Mouse (Mus musculus) gastrocnemius, adult 8-10 months (tissue): ENCODE data around the gene Nr4a3. TPM values are rescaled to one million over a fixed set of nuclear protein-coding genes. Genes with fewer than 3 reads are reported as not detected.

Experiments
- DNase-seq, 2 experiments: peaks; one replicate each; pipeline ENCODE4 v3.0.0; 2022; ENCODE audit warnings: low spot score in 2 of 2
- total RNA-seq, 4 experiments: library from RNA; stranded (reverse); gene quantifications; 2 replicates each; pipeline ENCODE4 v1.2.4; 2022

Gene Nr4a3
- total RNA-seq, 4 experiments from 2014 or later: 4.8 to 25.3 (median 10.3) TPM

DNA sequence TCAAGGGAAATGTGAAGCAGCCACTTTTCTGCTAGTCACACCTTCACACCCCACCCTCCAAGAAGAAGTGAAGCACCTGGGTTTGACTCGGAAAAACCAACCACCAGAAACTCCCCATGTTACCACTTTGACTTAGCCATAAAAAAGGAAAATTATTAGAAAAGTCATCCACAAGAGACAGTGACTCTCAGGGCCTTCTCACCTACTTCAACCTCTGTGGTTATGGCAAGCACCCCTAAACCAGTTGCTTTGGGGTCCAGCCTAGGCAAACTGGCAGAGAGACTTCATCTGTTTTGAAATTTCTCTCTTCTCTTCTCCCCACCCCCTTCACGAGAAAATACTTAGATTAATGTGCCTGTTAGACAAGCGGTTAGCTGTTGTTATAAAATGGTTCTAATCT lies 5.1 kb downstream of the Nr4a3 start:
- no peak for DNase-seq

DNA sequence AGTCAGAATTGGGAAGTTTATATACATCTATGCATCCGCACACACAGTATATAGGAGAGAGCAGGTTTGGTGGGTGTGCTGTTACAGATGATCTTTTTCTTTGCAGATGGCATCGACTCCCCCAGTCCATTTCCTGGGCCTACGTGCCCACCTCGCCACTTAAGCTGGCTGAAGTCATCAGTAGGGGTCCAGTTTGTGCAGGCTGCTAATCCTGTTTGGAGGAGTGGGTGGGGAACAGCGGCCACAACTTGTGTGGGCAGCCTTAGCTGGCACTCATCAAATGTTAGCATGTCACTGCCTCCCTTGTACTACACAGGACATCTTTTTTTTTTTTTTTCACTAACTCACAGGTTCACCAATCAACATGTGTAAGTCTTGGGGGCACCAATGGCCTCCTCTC lies 5.5 kb downstream of the Nr4a3 start:
- no peak for DNase-seq

DNA sequence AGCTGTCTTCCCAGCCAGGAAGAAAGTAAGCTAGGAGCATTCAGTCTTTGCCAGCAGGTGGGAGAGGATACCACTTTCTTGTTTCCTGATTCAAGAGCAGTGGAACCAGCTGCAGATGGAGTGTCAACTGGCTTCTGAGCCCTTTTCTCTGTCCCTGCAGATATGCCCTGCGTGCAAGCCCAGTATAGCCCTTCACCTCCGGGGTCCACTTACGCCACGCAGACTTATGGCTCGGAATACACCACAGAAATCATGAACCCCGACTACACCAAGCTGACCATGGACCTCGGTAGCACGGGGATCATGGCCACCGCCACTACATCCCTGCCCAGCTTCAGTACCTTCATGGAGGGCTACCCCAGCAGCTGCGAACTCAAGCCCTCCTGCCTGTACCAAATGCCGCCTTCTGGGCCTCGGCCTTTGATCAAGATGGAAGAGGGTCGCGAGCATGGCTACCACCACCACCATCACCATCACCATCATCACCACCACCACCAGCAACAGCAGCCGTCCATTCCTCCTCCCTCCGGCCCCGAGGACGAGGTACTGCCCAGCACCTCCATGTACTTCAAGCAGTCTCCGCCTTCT lies 6.2 kb downstream of the Nr4a3 start:
- DNase-seq: no peak

DNA sequence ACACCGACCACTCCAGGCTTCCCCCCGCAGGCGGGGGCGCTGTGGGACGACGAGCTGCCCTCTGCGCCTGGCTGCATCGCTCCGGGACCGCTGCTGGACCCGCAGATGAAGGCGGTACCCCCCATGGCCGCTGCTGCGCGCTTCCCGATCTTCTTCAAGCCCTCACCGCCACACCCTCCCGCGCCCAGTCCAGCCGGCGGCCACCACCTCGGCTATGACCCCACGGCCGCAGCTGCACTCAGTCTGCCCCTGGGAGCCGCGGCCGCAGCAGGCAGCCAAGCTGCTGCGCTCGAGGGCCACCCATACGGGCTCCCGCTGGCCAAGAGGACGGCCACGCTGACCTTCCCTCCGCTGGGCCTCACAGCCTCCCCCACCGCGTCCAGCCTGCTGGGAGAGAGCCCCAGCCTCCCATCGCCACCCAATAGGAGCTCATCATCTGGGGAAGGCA lies 6.7 kb downstream of the Nr4a3 start:
- no peak for DNase-seq

DNA sequence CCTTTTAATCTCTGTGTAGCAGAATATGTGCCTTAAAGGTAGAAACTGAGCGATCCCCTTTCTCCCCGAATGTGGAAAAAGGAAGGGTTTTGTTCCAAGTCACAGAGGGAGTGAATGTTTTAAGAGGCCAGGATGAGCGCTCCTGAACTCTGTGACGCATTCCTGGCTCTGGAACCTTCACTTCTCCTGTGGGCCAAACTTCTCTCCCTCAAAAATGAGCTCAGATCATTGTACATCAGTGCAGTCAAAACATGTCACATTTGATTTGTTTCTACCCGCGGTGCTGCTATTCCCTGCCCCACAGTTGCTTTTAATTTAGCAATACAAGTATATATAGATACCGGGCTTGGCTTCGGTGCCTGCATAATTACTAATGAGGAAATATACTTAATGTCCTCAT lies 16.8 kb downstream of the Nr4a3 start:
- DNase-seq: no peak

DNA sequence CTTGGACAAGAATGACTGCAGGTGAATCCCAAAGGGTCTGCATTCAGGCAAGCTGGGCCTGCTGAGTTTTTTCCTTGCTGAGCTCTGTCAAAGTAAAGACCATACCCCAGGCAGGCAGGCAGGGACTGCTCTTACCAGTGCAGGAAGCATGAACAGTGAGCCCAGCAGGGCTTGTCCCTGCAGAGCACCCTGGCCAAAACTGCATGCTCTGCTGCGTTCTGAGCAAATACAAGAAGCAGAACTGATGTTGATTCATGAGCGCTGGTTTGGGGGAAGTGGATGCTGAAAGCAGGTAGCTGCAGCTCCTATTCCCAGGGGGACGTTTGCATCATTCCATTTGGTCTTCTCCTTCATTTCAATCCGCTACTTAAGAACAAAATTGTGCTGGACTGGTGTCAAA lies 19.4 kb downstream of the Nr4a3 start:
- DNase-seq: no peak

DNA sequence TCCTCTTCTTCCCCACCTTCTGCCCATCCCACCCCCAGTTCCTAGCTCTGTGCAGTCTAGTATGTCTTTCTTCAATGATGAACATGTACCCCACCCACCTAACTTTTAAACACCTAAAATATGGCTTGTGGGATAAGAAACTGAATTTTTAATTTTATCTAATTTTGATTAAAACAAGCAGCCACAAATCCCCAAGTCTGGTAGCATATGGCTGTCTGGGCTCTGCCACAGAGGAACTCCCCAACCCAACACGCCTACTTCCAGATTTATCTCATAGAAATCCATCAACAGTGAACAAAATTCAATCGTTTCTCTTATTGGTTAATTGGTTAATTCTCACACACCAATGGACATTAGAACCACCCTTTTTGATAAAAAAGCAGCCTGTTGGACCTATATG lies 21.7 kb downstream of the Nr4a3 start:
- no peak for DNase-seq

DNA sequence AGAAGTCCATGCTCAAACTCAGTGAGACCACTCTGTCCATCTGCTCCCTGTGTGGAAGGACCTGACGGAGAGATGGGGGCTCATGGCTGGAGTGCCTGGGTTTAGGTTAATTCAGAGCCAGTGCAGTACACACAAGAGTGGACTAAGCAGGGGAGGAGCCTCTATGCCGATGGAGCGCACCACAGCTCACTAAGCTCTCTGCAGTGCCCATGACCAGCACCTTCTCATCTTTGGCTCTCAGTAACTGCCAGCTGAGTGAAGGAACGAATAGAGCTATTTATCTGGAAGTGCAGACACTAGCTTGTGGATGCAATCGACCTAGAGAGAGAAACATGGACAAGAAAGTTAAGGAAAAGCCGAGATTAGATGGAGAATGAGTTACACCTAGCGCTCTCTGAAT lies 24.2 kb downstream of the Nr4a3 start:
- DNase-seq: no peak

DNA sequence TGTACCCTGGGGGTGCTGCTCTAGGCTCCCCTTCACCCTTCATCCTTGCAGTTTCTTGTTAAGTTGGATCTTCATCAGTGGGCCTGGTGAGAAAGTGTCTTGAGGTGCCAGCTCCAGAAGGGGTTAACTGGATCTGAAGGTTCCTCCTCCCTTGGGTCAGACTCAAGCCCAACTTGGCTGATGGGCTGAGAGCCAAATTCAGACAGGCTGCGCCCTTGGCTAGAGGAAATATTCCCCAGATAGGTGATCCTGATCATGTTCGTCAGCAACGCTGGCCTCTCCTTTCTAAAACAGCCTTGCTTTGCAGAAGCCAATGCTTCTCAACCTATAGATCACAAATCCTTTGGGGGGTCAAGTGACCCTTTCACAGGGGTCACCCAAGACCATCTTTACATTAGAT lies 27.1 kb downstream of the Nr4a3 start:
- DNase-seq: no peak

DNA sequence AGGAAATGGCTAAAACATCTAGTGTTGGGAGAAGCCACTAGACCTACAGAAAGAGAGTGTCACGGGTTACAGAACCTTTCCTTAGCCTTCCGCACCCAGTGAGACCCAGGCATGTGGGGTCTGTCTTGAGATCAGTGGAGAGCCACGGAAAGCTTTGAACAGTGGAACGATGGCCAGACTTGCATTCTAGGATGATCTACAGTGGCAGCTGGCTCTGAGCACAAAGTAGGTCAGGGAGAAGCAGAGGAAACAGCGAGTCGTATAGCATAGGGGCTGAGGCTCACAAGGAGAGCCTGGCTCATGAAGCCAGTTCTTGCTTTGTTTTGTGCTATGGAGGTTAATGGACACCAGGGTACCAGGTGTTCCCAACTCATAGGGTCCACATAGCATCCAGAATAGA lies 28.4 kb downstream of the Nr4a3 start:
- DNase-seq: no peak

DNA sequence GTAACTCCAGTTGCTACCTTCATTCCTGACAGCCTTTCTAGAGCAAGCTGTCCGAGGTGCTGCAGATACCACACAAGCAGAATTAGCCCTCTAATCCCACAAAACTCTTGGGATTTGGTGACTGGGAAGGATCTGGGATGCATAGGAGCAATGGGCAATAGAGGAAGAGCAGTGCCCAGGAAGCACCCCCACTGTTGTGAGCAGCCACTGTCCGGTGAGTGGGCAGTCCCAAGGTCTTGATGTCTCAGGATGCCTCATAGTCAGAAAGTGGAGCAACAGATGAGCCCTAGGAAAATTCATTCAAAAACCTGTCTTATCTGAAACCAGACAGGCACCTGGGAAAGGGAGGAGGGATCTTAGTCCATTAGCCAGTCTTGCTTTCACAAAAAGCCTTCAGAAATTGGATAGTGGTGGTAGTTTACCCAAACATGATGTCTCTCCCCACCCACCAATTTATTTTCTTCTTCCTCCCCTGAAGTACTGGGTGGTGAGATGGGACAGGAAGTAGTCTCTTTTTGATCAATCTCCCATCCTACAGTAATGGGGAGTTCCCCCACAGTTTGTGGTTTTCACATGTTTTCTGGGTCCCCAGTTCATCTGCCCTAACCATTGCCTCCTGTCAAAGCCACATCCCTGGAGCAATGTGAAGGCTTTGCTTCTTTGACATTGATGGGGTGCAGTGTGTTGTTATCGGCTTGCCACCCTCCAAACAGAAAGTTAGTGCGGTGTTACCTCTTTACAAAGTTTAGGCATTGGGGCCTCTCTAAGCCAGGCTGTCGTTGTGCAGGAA lies 29.7 kb downstream of the Nr4a3 start:
- no peak for DNase-seq

DNA sequence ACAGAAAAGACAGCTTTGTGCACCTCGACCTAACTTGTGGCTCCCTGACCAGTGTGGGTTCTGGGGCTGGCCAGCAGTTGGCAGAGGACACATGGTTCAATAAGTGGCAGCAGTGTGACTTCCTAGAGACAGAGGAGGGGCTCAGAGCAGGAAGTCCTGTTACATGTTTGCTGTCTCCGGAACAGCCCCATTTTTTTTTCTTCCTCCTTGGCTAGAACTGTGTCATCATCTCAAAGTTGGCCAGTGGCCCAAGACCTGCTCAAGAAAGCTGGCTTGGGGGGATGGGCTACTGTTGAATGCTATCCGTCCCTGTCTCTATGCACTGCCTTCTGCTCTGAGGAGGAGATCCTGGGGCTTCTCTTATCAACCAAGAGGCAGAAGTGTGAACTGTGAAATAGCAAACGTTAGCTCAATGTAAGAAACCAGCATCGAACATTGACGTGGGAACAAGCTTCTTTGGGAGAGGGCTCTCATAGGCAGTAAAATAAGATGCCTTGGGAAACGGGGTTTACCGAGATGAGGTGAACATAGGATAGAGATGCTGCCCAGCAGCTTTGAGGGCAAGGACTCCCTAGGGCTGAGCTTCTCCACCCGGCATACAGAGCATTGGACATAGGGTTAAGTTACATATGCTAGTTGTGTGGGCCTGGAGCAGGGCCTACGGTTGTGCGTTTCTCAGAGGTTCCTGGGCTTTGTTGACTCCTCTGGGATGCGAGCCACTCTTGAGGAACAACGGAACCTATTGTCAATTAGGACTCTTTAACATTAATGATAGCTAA lies 31.9 kb downstream of the Nr4a3 start:
- no peak for DNase-seq

DNA sequence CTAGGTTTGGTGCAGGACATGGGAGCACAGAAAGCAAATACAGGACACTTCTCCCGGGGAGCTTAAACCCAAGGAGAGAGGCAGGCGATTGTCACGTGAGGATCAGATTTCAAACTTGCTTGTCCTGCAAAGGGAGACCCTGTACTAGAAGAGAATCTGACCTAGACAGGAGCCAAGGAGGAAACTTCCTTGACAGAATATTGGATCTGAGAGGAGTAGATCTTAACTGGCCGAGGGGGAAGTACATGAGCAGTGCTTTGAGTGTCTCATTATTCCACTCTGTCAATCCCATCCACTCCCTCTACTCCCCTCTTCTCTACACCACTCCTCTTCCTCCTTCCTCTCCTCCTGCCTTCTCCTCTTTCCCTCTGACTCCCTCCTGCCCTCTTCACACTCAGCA lies 33.3 kb downstream of the Nr4a3 start:
- no peak for DNase-seq

DNA sequence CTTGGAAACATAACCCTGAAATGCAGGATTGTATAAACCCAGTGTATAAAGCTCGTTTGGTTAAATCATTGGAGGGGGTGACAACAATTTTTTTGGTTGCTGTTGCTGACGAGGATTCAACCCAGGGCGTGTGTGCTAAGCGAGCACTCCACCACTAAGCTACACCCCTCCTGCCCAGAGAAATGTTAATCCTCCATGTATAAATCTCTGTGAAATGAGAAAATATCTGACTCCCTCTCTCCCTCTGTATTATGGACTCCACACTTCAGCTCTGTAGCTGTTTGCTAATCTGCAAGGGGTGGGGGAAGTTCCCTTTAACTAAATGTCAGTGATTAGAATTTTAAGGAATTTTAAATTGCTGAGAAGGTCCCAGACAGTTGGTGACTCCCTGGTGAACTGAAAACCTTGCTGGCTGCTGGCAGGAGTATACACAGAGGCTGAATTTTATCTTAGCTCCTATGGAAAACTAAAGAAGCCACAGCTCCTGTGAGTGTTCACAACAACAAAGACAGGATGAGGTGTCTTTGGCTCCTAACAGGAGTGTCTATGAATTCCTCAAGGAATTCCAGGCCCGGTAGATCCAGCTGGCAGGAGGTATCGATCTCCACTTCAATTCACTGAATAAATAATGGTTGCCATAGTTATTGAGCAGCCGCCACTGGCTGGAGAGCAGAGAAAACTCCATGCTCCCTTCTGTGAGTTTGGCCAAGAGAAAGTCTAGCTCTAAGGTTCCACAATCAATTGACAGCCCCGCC lies 34.5 kb downstream of the Nr4a3 start:
- DNase-seq: no peak

DNA sequence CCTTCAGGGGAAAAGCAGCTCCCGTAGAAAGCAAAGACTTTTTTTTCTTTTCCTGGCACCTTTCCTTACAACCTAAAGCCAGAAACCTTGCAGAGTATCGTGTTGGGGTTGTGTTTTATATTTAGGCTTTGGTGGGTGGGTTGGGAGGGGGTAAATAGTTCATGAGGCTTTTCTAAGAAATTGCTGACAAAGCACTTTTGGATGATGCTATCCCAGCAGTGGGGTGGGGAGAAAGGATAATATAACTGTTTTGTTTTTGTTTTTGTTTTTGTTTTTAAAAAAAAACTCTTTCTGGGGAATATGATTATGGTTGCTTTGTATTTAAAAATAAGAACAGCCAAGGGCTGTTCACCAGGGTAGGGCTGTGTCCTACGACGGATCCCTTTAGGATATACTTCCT lies 38.5 kb downstream of the Nr4a3 start:
- DNase-seq: no peak

DNA sequence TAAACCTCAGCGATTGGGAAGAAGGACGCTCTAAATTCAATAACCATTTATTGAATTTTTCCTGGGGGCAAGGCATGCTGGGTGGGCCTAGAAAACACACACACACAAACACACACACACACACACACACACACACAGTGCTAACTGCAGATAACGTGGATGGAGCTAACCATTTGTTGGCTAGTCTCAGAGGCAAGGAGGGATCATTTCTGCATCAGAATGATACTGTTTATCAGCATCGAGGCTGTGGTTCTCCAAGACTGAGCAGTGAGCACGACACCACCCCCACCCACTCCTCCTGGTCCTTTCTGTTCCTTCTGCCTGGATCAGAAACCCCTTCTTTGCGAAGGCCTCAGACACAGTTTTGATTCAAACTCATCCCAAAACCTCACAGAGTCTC lies 41.7 kb downstream of the Nr4a3 start:
- DNase-seq: no peak

DNA sequence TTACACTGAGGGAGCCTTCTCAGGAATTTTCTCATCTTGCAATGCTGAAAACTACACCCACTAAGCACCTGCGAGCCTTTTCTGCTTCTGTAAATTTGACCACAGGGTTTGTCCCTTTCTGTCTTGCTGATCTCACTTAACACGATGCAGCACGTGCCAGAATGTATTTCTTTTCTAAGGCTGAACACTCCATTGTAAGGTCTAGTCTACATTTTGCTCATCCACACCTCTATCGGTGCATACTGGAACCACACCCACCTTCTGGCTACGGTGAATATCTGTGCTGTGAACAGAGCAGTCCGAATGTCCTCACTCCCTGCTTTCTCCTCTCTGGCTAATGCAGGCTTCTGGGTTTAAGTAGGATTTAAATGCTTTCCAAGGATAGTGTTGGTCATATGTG lies 42.5 kb downstream of the Nr4a3 start:
- DNase-seq: no peak

DNA sequence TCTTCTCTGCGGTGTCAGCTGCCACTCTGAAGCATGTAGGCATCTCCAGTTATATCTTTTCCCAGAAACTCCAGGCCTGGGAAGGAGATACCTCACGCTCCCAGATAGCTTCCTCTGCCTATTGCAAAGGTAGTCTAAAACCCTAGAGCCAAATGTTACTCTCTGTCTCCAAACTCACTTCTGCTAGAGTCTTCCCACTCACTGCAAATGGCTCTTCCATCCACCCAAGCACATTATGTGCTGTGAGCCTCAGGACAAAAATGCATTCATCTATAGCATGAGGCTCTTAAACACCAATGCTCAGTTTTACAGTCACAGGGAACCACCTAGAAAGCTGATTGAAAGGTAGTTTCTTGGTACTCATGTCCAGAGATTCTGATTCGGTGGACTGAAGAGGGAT lies 48.3 kb downstream of the Nr4a3 start:
- DNase-seq: no peak

DNA sequence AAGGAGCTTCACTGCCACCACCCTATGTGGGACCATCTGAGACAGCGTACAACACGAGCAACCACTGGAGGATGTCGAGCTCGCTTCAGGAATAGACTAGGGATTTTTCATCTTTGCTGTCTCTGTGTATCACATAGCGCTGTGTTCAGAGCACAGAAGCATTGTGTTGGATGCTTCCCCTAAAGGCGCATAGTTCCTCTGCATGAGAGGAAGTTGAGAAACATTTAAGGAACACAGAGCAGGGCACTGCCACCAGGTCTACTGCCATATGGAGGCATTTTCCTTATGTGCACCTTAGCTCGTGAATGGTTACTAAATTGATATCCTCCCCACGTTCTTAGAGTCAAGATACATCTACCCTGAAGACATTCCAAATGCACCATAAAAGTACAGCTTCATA lies 55.3 kb downstream of the Nr4a3 start:
- DNase-seq: no peak

DNA sequence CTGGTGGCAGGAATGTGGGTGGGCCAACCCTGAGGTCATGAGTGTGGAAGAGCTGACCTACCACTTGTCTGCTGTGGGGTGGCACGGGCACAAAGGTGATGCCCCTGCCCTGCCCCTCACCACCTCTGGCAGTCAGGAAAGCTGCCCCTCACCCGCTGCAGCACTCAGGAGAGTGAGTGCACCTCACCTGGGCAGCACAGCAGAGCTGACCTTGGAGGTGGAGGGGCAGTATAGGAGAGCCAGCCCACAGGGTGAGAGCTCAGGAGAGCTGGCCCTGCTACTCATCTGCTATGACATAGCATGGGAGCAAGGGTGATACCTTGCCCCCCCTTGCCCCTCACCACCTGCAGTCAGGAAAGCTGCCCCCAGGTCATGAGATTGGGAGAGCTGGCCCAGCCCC lies 57.0 kb downstream of the Nr4a3 start:
- no peak for DNase-seq

DNA sequence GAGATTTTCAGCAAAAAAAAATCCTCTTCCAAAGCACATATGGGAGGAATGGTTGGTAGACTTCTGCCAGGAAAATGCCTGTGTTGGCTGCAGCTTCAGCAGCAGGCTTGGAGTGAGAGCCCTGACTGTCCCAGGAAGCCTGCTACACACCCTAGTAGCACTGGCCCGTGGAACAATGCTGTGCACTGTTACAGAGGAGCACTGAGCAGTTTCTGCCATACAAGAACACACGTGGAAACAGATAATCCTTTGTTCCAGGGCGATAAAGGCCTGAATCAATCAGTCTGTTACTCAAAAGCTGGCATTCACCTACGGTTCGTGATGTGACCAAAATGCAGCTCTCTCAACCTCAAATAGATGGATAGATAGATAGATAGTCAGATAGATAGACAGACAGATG lies 60.4 kb downstream of the Nr4a3 start:
- no peak for DNase-seq

DNA sequence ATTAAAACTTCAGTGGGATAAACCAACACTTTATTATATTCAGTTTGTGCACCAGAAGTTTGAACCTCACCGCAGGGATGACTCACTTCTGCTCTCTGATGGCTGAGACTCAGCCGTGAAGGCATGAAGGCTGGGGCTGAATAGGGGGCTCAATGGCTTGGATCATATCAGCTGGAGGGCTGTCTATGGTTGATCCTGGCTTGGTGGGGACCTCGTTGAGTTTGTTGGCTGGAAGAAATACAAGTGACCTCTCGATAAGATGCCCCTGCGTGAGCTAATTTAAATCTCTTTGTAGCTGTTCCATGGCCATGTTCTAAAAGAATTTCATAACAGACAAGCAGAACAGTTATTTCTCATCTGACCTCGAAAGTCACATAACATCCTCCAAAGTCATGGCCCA lies 62.1 kb downstream of the Nr4a3 start:
- no peak for DNase-seq
